Mouse (Mus musculus) brain, embryonic 14.5 days (tissue): ENCODE data around the gene Igf1r. TPM values are rescaled to one million over a fixed set of nuclear protein-coding genes. Genes with fewer than 3 reads are reported as not detected.

Source experiments
- DNase-seq: peaks from one replicate; pipeline ENCODE4 v3.0.0-alpha.2; 2011; ENCODE audit warnings: low read depth
- CTCF ChIP-seq: fragments of 200-500 bp; IDR thresholded peaks from 2 replicates; pipeline ENCODE4 v1.5.1; 2012; ENCODE audit warnings: inconsistent platforms, mild to moderate bottlenecking, moderate library complexity, borderline replicate concordance; ENCODE audit not compliant: insufficient read depth, insufficient read length; ENCODE audit errors: extremely low read depth
- POLR2A ChIP-seq: fragments of 200-500 bp; IDR thresholded peaks from 2 replicates; pipeline ENCODE4 v1.6.1; 2012; ENCODE audit warnings: mild to moderate bottlenecking, inconsistent platforms, borderline replicate concordance; ENCODE audit not compliant: poor library complexity, insufficient read depth, insufficient read length, severe bottlenecking; ENCODE audit errors: extremely low read depth
- polyA plus RNA-seq: library from polyadenylated mRNA; depleted of rRNA; stranded (reverse); fragments of >200 nt; gene quantifications from 2 replicates; pipeline ENCODE4 v1.2.3, GENCODE M21; 2012

Igf1r gene
- polyA plus RNA-seq, 1 experiment, result 40.6 TPM

DNA sequence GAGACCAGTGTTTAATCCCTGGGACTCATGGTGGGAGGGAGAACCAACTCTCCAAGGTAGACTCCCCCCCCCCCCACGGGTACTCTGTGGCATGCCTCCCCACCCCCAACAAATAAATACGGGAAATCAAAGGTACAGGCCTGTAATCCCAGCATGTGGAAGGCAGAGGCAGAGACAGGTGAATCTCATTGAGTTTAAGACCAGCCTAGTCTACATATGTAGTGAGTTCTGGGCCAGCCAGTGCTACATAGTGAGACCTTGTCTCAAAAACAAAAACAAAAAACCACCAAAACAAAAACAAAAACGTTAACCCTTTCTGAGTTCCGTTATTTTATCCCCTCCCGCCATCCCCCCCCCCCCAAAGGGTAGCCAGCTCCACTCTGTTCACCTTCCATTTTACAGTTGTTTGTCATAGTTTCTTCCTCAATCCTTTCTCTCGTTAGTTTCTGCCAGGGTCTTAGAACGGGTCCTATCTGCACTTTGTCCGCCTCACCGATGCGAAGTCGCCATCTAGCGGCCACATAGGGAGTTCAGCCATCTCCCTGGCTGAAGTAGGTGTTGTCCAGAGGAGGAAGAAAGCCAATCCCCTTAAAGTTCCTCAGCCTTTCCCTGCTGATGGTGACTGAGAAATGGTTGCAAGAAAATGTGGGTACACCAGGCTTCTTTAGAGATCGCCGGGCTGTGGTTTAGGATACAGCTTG lies 9.1 kb downstream of the Igf1r start:
- DNase-seq, result peak; percentile 87
- TF ChIP-seq POLR2A (no peak), CTCF (peak; percentile 97)

DNA sequence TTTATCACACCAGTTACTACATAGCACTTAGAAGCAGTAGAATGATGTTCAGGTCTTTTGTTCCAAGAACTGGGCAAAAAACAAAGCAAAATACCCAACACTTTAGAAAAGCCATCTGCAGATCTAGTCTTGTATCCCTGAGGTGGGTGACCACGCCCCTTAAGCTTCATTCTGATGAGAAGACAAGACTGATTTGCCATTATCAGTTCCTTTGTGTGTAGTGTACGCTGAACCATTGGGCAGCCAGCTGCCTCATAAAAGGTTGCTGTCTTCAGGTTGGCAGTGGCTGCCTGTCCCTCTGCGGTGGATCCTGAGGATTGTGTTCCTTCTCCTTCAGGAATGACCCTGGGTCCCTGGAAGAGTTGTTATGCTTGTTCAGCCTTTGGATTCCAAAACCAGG lies 11.1 kb downstream of the Igf1r start:
- no peak for DNase-seq
- TF ChIP-seq POLR2A, result no peak
- TF ChIP-seq CTCF, result no peak

DNA sequence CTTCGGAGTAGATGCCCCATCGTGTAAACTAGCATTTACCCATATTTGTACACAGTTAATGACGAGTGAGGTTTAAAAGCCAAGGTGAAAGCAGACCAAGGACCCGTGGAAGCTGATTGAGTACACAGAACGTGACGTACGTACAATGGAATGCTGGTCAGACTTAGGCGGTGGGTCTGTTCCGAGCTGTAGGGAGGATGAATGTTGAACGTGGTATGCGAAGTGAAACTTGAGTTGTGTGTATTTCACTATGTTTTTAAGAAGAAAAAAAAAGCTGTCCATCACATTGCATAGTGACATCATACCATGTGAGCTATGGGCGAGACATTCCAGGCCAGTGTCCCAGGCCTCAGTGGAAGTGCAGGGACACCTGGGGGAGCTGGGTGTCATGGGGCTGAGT lies 15.8 kb downstream of the Igf1r start:
- DNase-seq, result no peak
- no peak for TF ChIP-seq POLR2A
- TF ChIP-seq CTCF, result no peak

DNA sequence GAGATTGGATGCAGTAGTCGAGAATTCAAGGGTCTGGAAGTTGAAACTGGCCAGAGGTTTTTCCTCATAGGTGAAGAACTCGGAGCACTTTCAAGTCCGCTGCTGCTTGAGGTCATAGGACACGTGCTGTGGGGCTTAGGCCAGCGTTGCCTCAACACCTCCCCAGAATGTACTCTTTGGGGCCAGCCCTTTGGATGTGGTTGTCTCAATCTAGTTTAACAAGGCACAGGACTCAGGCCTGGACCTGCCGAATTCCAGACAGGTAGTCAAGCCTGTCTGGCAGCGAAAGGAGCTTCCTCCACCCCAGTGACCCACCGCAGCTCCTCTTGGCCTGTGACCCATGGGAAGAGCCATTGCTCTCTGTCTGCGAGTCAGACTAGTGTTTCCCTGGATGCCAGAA lies 16.4 kb downstream of the Igf1r start:
- TF ChIP-seq CTCF, result no peak
- no peak for TF ChIP-seq POLR2A
- DNase-seq, result no peak

DNA sequence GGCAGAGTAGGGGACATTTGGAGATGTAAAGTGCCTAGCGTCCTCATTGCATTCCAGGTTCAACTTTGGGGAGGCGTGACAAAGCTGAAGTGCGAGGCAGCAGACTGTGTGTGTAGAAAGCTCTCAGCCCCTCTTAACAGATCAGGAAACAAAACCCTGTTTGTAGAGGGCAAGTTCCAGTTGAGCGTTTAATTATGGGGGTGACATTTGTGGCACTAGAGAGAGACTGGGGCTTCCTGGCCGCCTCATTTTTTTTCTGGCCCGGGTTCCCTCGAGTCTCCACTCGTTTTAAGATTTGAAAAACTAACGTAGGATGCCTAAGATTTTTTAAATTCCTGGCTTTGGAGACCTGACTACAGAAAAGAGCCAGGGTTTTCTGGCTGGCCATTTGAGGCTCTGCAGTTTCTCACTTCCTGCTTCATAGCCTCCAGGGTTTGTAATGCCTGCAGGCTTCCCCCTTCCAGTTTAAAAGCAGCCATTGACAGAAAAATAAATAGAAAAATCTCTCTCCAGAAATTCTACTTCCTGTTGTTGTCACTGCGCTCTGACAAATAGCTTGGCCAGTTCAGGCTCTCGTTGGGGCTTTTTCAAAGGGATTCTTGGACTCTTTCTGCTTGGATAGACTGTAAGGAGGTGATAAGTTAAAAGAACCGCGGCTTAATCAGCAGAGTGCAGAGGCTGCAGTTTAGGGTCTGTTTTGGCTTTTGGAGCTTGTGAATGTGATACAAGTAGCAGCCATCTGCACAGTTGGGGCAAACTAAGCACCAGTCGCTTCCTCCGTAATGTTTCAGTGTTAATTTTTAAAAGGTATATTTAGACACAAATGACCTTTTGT lies 20.8 kb downstream of the Igf1r start:
- TF ChIP-seq CTCF (no peak), POLR2A (no peak)
- peak; percentile 61 for DNase-seq

DNA sequence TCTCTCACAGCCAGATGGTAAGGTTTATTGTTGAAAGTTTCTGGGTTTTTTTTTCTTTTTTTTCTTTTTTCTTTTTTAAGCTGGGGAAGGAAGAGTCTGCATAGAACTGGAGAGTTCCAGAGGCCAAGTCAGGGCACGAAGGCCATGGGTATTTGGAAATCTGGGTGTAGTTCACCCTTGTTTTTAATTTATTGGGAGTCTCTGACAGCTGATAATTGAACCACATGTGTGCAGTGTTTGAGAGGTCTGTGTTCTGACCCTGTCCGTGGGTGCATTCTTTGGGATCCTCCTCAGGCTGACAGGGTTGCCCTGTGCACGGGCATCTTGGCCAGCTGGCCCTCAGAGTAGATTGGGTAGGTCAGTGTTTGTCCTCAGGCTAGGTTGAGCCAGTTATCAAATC lies 29.3 kb downstream of the Igf1r start:
- TF ChIP-seq POLR2A, result no peak
- no peak for TF ChIP-seq CTCF
- DNase-seq, result no peak

DNA sequence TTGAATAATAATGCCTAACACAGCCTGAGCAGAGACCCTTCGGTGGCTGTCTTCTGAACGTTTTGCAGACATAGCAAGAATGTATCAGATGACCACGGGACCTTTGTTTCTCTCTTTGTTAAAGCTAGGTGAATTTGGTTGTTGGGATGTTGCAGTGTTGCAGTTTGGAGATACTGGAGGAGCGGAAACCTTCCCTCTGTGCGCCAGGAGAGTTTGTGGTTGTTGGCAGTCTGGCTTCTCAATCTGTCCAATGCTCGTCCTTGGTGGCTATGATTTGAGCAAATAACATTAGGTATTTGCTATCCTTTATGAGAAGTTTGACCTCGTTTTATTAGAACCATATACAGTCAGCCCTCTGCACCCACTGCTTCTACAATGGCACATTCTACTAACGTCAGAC lies 30.2 kb downstream of the Igf1r start:
- DNase-seq, result no peak
- TF ChIP-seq POLR2A (no peak), CTCF (no peak)

DNA sequence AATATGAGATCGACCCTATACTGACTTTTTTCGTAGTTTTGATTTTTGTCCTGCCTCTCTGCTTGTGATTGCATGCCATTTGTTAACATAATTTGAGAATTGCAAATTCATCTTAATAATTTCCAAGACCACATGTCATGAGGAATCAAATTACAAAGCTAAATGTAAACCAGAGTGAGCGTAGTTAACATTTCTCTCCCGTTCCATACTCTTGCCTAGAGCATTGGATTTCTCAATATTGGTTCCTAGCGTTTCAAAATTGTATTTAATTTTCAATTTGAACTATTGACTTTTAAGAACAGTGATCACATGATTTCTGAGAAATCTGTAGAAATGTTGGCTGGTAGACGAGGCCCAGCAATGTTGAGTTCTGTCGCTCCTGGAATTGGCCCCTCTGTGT lies 30.8 kb downstream of the Igf1r start:
- TF ChIP-seq POLR2A (no peak), CTCF (no peak)
- DNase-seq, result no peak

DNA sequence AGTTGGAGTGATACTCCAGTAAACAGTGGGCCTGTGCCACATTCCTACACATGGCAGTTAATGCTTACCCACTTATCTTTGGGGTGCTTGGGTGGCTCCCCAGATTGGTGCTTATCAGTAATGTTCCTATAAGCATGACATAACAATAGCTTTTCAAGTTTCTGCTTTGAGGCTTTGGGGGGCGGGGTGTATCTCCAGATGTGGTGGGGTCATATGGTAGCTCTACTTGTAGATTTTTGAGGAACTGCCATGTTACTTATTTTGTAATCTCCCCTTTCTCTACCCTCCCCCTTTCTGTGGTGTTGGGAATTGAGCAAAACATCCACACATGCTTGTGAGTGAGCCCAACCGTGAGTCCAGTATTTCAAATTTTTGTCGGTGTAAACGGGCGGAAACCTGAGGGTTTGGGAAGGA lies 32.4 kb downstream of the Igf1r start:
- no peak for DNase-seq
- no peak for TF ChIP-seq CTCF
- no peak for TF ChIP-seq POLR2A

DNA sequence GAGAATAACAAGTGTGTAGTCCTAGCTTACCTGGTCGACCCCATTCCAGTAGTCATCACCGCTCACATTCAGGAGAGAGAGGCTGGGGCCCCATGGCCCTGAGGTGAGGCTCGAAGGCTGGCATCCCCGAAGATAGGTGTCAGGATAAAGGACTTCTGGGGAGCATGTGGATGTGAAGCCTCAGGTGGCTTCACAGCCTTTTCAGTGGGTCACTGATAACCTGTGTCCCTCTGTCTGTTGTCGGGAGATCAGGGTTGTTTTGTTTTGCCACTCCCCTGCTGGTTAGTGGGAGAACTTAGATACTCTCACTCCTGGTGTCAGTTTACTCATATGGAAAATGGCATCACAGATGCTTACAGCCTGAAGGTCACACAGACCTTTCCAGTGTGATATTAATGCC lies 32.9 kb downstream of the Igf1r start:
- TF ChIP-seq CTCF (no peak), POLR2A (no peak)
- DNase-seq, result no peak

DNA sequence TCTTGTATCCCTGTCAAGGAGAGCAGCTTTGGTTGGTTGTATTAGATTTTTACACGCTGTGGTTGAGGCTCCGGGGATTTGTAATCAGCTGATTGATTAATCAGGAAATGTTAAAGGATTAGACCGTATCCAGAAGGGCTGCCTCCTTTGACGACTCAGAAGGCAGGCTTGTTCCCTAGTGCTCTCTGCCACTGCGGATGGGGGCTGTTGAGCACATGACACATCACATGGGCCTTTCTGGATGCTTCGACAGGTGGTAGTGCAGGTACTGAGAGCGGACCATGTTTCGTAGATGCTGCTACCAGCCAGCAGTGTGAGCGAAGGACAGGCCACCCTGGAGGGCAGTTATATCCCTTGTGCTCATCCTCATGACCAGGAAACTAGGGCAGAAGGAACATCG lies 33.6 kb downstream of the Igf1r start:
- no peak for DNase-seq
- TF ChIP-seq CTCF, result no peak

DNA sequence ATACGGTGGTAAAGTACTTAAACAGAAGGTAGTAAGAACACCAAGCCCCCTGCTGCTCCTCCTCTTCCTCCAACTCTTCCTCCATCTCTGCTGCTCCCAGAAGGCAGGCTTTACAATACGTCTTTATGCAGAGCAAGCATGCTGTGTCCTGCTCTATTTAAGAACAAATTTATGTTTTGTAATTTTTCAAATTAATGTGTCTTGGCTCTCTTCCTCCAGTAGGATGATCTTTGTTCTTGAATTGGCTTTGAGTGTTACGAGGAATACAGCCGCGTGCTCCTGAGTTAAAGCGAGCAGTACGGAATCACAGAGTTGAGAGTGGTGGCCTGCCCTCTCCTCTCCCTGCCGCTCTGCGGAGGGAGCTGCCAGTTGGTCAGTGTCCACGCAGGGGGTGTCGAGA lies 34.2 kb downstream of the Igf1r start:
- TF ChIP-seq CTCF (no peak), POLR2A (no peak)

DNA sequence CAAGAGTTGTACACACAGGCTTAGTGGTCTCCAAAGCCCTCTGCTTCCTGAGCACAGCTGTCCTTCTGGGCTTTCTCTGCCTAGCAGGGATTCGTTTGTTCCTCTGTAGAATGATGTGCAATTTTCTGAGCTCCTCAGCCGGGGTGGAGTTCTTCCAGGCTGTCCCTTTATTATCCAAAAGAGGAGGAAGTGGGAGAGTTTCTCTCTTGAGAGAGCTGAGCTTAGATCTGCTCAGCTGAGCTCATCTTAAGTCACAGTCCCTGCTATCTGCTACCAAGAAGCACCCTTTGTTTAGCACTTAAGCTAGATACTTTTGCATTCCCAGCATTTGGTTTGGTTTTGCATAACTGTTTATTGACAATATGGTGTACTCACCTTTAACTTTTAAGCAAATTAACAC lies 36.7 kb downstream of the Igf1r start:
- DNase-seq, result no peak
- TF ChIP-seq CTCF, result no peak
- no peak for TF ChIP-seq POLR2A

More for the DNA sequence above, 34.2 kb downstream of the Igf1r start:
- no peak for DNase-seq
